Mouse (Mus musculus) liver, adult 10 weeks (tissue): ENCODE data around the gene Dffb. TPM values are rescaled to one million over a fixed set of nuclear protein-coding genes. Genes with fewer than 3 reads are reported as not detected.

Source experiments
- polyA plus RNA-seq: library from polyadenylated mRNA; stranded (reverse); fragments of 350-450 nt; fragmentation: Illumina TruSeq; extraction: RNeasy Lipid Tissue Mini Kit (QIAGEN cat#74804); gene quantifications from one replicate; pipeline ENCODE4 v1.2.3, GENCODE M21; 2014; ENCODE audit warnings: low read depth, low replicate concordance

The Dffb gene
- 2.6 TPM for polyA plus RNA-seq

GRCm38 (mm10) chr4:153974431-153975291, at the start of gene Dffb, which contains the start of gene Cep104:
Gene Dffb, minus strand, starts transcription at chr4:153975126.
Gene Cep104, plus strand, starts transcription at chr4:153975194.

GRCm38 (mm10) chr4:154011646-154012089, 36.7 kb upstream of the Dffb start, which contains the start of gene Lrrc47:
Gene Lrrc47, plus strand, starts transcription at chr4:154011731.

GRCm38 (mm10) chr4:153956569-153957405, 18.1 kb downstream of the Dffb start, which contains the start of gene A430005L14Rik:
Gene A430005L14Rik, plus strand, starts transcription at chr4:153957237.

Other genes starting within 250 kb of the Dffb start
- gene A430005L14Rik, start 17.9 kb downstream of the Dffb start, polyA plus RNA-seq: 16.9 TPM
- 2.5 TPM for gene Cep104, start 68 bp upstream of the Dffb start, polyA plus RNA-seq
- gene Lrrc47, start 36.6 kb upstream of the Dffb start, polyA plus RNA-seq: 9.1 TPM
- gene Smim1, start 51.1 kb upstream of the Dffb start, polyA plus RNA-seq: not detected
- not detected for gene Ccdc27, start 67.6 kb upstream of the Dffb start, polyA plus RNA-seq
- gene Trp73, start 165.1 kb upstream of the Dffb start, polyA plus RNA-seq: not detected
- gene Wrap73, start 167.2 kb upstream of the Dffb start, polyA plus RNA-seq: 0.93 TPM
- gene Tprgl, start 185.5 kb upstream of the Dffb start, polyA plus RNA-seq: 42.4 TPM
- gene Megf6, start 195.6 kb upstream of the Dffb start, polyA plus RNA-seq: not detected